Mouse (Mus musculus) bone marrow, adult 2 months (tissue): Measurements from ENCODE around the gene Olfr1009.
"Not testable (repeated sequence)": the region's sequence is repeated elsewhere in the genome, so short reads cannot be mapped to it uniquely, and the experiment has no call there.

ENCODE experiments used
- CTCF ChIP-seq: fragments of 200-500 bp; IDR thresholded peaks from 2 replicates; pipeline ENCODE4 v1.5.1; 2011; ENCODE audit warnings: low read length, control low read depth; ENCODE audit not compliant: control insufficient read depth, insufficient read depth
- POLR2A ChIP-seq: fragments of 200-500 bp; IDR thresholded peaks from 2 replicates; pipeline ENCODE4 v1.6.1; 2011; ENCODE audit warnings: low read depth, mild to moderate bottlenecking, control low read depth, low read length, borderline replicate concordance; ENCODE audit not compliant: control insufficient read depth

DNA sequence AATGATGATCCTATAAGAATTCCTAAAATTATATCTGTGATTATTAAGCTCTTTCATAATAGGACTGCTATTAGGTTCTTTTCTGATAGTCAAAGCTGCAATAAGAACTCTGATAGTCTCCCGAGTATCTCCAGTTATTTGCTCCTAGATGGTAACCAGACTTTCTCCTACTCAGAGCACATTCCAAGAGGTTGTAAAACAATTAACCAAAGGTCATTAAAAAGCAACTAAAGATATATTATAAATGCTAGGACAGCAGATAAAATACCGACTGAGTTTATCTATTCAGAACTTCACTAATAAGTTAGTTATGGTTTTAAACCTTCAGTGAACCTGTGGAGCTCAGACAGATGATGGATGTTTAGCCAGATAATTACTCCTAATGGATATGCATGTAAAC is 4.5 kb upstream of the Olfr1009 start:
- not testable (repeated sequence) for TF ChIP-seq CTCF, POLR2A
